Mouse (Mus musculus): ENCODE measurements at regions not wholly inside any gene's neighbourhood (a gene's known extent, or its start where the extent isn't known, plus 50 kb on each side); places are given as distances from the start of the nearest gene placed in this dataset.

- no peak for DNase-seq (ENCODE audit: low spot score in 2 of 2)
Measured at GRCm38 (mm10) chr1:71904376-71904948, 251.5 kb upstream of the Fn1 start.

GRCm38 (mm10) chr1:71900106-71901074, 247.4 kb upstream of the Fn1 start:
- no peak for DNase-seq (ENCODE audit: low spot score in 2 of 2)

- DNase-seq (ENCODE audit: low spot score in 2 of 2) = no peak
Measured at GRCm38 (mm10) chr1:71899128-71899527, 246.1 kb upstream of the Fn1 start.

- DNase-seq (ENCODE audit: low spot score in 2 of 2) = no peak
Measured at GRCm38 (mm10) chr1:71898198-71898597, 245.2 kb upstream of the Fn1 start.

GRCm38 (mm10) chr1:71897464-71898051, 244.6 kb upstream of the Fn1 start:
- DNase-seq (ENCODE audit: low spot score in 2 of 2) = peak in 1 of 2 experiments; percentile 14

- DNase-seq (ENCODE audit: low spot score in 2 of 2) = peak; percentile 21 to 24
Measured at GRCm38 (mm10) chr1:71896141-71896725, 243.2 kb upstream of the Fn1 start.

GRCm38 (mm10) chr1:71893636-71894035, 240.6 kb upstream of the Fn1 start:
- DNase-seq (ENCODE audit: low spot score in 2 of 2) = peak; percentile 8 to 21

- DNase-seq (ENCODE audit: low spot score in 2 of 2) = no peak
Measured at GRCm38 (mm10) chr1:71887809-71888208, 234.8 kb upstream of the Fn1 start.

GRCm38 (mm10) chr1:71886903-71887302, 233.9 kb upstream of the Fn1 start:
- DNase-seq (ENCODE audit: low spot score in 2 of 2) = no peak

GRCm38 (mm10) chr1:71886233-71886632, 233.2 kb upstream of the Fn1 start:
- DNase-seq (ENCODE audit: low spot score in 2 of 2) = no peak

GRCm38 (mm10) chr1:71881851-71882250, 228.9 kb upstream of the Fn1 start:
- DNase-seq (ENCODE audit: low spot score in 2 of 2) = no peak

- no peak for DNase-seq (ENCODE audit: low spot score in 2 of 2)
Measured at GRCm38 (mm10) chr1:71881191-71881590, 228.2 kb upstream of the Fn1 start.

- DNase-seq (ENCODE audit: low spot score in 2 of 2) = no peak
Measured at GRCm38 (mm10) chr1:71880480-71880879, 227.5 kb upstream of the Fn1 start.

- DNase-seq (ENCODE audit: low spot score in 2 of 2) = no peak
Measured at GRCm38 (mm10) chr1:71876712-71877401, 223.9 kb upstream of the Fn1 start.

GRCm38 (mm10) chr1:71874037-71874436, 221.0 kb upstream of the Fn1 start:
- no peak for DNase-seq (ENCODE audit: low spot score in 2 of 2)

GRCm38 (mm10) chr1:71865670-71866069, 212.7 kb upstream of the Fn1 start:
- no peak for DNase-seq (ENCODE audit: low spot score in 2 of 2)

GRCm38 (mm10) chr1:71864749-71865148, 211.7 kb upstream of the Fn1 start:
- DNase-seq (ENCODE audit: low spot score in 2 of 2) = no peak

GRCm38 (mm10) chr1:71853212-71853611, 200.2 kb upstream of the Fn1 start:
- no peak for DNase-seq (ENCODE audit: low spot score in 2 of 2)

GRCm38 (mm10) chr1:71851268-71851667, 198.3 kb upstream of the Fn1 start:
- no peak for DNase-seq (ENCODE audit: low spot score in 2 of 2)

GRCm38 (mm10) chr1:71848656-71849055, 195.7 kb upstream of the Fn1 start:
- no peak for DNase-seq (ENCODE audit: low spot score in 2 of 2)

GRCm38 (mm10) chr1:71844938-71845685, 192.1 kb upstream of the Fn1 start:
- DNase-seq (ENCODE audit: low spot score in 2 of 2) = peak; percentile 5 to 9

All from heart, adult 9 months (tissue).